Mouse (Mus musculus) adrenal gland, adult (tissue): ENCODE measurements at regions not wholly inside any gene's neighbourhood (a gene's known extent, or its start where the extent isn't known, plus 50 kb on each side); places are given as distances from the start of the nearest gene placed in this dataset.
"Not testable (repeated sequence)": the region's sequence is repeated elsewhere in the genome, so short reads cannot be mapped to it uniquely, and the experiment has no call there.

ENCODE experiments used
- DNase-seq, 2 experiments: peaks; one replicate each; pipeline ENCODE4 v3.0.0; 2022 to 2023; ENCODE audit warnings: low spot score in 1 of 2; ENCODE audit not compliant: inconsistent age in 2 of 2

GRCm38 (mm10) chr5:40908803-40909202, 799.2 kb downstream of the Rab28 start:
- DNase-seq: peak in 1 of 2 experiments; percentile 25

- no peak for DNase-seq
These were observed 806.2 kb downstream of the Rab28 start for GRCm38 (mm10) chr5:40901742-40902141.

- DNase-seq: no peak
These were observed 825.1 kb downstream of the Rab28 start for GRCm38 (mm10) chr5:40882886-40883285.

- no peak for DNase-seq
These were observed 830.2 kb downstream of the Rab28 start for GRCm38 (mm10) chr5:40877756-40878155.

GRCm38 (mm10) chr5:40862349-40862748, 845.6 kb downstream of the Rab28 start:
- DNase-seq: not testable (repeated sequence)
